Mouse (Mus musculus) adrenal gland, postnatal 36 days (tissue): ENCODE measurements at regions not wholly inside any gene's neighbourhood (a gene's known extent, or its start where the extent isn't known, plus 50 kb on each side); places are given as distances from the start of the nearest gene placed in this dataset.
A peak's percentile ranks its signal among the peaks of the same experiment; 100 is the strongest.

Experiments
- DNase-seq, 2 experiments: peaks; one replicate each; pipeline ENCODE4 v3.0.0; 2021; ENCODE audit warnings: mixed read lengths in 1 of 2

DNA sequence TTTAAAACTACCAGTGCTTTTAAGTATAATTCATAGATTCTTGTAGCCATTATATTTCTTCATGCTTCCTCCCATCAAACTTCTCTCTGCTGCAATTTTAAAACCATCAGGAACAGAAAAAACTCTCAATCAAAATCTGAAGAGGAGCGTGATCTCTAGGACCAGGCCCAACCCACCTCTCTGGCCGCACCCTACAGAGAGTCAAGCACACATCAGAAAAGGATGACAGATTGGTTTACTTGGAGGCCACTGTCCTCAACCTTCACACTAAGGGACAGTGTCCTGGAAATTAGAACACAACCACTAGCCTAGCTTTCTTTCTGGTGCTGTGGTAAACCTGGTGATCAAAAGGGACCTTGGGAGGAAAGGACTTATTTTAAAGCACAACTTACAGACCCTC is 342.7 kb upstream of the Map3k7 start:
- no peak for DNase-seq

DNA sequence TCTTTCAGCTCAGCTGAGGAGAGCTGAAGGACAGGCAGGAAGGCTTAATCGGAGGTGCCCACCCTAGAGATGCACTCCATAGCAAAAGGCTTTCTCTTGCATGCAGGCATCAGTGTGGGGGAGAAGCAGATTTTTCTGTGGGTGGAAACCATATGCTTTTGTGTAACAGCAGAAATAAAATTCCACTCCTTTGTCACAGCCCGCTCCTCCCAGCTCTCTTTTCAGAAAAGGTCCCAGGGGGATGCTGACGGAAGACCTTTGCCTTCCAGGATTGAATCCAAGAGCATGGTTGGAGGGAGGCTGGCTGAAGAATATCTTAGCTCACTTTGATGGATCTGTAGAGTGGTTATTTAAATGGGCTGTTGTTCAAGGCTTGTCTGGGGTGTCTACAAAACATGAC is 336.8 kb upstream of the Map3k7 start:
- no peak for DNase-seq

GRCm38 (mm10) chr4:31627777-31628176 is 336.1 kb upstream of the Map3k7 start:
- no peak for DNase-seq

DNA sequence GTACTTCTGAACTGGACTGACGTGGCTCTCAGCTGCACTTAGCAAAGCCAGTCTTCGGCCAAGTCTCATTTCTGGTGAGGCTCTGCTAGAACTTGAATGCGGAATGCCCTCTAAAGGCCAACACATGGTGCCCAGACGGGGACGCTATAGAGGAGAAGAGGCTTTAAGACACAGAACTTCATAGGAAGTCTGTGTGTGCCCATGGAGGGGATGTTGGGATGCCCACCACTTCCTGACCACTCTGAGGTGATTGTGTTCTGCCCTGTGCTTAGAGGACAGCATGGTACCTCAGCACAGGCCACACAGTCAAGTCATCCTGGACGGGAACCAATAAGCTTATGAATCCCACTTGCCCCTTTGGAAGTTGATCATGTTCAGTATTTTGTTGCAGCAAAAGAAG is 325.3 kb upstream of the Map3k7 start:
- DNase-seq = no peak

GRCm38 (mm10) chr4:31642161-31642560 is 321.7 kb upstream of the Map3k7 start:
- peak; percentile 7 to 30 for DNase-seq

- DNase-seq = peak; percentile 19 to 58
Observed at GRCm38 (mm10) chr4:31642593-31643290, 321.2 kb upstream of the Map3k7 start.

DNA sequence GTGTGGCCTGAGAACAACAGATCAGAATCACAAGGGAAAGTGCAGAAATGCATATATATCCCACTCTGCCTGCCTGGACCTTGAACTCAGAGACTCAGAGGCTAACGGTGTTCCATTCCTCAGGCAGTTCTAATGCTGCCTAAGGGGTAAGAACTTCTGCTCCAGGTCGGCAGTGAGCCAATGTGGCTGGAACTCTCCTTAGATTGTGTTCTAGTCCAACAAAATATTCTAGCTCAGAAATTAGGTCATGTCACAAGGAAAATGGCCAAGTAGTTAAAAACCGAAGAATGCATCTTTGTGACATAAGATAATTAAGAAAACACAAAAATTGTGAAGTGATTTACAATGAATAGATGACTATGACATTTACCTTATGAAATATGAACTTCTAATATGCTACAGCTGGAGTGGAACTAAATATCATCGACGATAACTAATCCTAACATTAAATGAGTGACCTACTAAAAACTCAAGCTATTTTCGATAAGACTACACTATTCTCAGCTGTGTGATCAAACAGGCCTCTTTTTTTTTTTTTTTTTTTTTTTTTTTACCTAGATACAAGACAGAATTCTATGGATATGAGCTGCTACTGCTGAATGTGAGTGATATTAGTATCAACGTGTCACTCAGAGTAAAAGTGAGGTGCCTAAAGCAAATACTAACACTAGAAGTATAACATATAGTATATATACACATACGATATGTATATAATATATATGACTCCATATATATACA is 315.1 kb upstream of the Map3k7 start:
- DNase-seq = peak in 1 of 2 experiments; percentile 6

GRCm38 (mm10) chr4:31655364-31656106 is 308.4 kb upstream of the Map3k7 start:
- no peak for DNase-seq

- DNase-seq = no peak
Observed at GRCm38 (mm10) chr4:31656111-31656510, 307.8 kb upstream of the Map3k7 start.

GRCm38 (mm10) chr4:31658820-31659219 is 305.1 kb upstream of the Map3k7 start:
- DNase-seq = no peak

DNA sequence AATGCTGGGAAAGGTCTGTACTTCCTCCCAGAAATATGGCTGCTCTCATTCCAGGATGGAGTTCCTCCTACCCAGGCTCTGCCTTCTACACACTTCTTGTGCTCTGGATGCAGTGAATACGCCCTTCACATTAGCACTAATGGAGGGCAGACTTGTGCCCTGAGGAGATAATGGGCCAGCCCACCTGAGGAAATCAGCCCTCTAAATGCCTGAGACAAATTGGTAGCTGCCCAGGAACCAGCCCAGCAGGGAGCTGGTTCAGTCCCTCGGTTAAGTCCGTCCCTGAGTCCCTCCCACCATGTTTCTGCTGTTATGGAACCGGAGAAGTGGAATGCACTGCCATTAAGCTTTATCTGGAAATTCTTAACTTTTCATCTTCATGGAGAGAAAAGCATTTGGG is 303.0 kb upstream of the Map3k7 start:
- DNase-seq = no peak

DNA sequence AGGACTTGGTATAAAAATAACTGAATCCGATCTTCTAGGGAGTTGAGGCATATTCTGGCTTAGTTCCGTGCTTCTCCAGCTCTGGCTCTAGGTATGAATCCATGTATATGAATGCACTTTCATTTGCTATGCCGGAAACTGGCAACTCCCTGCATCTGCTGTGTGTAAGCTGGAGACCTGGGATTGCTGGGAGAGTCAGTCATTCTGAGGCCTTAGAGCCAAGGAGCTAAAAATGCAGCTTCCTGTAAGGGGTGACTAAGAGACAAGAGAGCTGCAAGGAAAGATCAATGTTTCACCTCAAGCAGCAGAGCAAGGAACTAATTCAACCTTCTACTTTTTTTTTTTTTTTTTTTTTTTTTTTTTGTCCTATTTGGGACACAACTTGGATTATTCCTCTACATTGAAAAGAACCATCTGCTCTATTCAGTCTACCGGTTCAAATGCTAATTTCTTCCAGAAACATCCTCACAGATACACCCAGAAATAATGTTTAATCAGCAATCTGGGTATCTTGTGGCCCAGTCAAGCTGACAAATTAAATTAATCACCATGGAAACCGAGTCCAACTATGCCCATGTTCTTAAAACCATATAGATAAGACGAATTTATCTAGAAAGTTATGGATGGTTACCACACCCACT is 292.2 kb upstream of the Map3k7 start:
- DNase-seq = no peak

GRCm38 (mm10) chr4:31672171-31672841 is 291.6 kb upstream of the Map3k7 start:
- DNase-seq = peak; percentile 4 to 15

DNA sequence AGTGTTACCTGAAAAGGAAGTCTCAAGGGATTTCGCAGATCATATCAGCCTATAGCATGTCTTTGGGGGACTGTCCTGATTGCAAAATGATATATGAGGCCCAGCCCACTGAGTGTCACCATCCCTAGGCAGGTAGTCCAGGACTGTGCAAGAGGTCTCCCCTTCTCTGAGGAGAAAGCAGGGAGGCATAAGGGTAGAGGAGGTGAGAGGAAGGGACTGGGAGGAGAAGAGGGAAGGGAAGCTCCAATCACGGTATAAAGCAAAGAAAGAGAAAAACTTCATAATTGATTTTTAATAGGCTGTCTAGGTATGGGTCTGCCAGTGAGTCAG is 291.1 kb upstream of the Map3k7 start:
- no peak for DNase-seq

DNA sequence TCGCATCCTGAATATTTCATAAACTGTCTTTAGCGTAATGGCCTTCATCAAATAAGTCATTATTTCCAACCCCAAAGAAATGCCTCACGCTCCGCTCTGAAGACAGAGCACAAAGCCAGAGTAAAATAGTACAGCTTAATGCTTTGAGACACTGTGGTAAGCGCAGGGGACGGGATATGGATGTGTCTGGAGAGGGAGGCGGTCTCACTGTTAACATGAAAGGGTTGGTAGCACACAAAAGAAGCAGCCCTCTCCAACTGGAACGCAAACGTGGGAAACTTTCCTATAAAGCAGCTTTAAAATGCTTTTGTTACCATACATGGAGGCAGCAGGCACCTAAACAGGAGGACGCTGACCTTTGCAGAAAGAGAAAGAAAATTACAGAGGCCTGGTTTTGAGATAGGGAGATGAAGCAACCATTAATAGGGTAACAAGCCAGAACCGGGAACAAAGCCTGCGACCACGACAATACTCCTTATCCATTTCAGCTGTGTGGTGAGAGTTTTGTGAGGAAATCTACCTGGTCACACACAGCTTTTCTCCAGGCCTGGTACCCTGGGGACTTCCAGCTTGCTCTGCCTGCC is 284.8 kb upstream of the Map3k7 start:
- no peak for DNase-seq

DNA sequence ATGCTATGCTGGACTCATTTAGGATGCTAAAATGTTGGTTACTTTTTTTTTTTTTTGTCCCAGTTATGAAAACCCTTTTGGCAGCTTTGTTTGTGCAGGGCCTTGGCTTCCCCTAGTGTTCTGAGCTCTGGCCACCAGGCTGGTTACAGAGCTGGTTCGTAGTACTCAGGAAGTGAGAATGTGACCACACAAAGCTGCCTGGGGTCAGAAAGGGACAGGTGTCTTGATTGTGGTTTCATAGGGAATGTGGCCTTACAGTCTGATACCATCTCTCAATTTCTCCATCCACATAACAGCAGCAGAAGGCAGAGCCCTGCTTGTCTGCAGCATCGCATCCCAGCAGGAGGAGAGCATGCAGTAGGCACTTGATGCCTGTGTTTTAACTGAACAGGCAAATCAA is 282.9 kb upstream of the Map3k7 start:
- no peak for DNase-seq

DNA sequence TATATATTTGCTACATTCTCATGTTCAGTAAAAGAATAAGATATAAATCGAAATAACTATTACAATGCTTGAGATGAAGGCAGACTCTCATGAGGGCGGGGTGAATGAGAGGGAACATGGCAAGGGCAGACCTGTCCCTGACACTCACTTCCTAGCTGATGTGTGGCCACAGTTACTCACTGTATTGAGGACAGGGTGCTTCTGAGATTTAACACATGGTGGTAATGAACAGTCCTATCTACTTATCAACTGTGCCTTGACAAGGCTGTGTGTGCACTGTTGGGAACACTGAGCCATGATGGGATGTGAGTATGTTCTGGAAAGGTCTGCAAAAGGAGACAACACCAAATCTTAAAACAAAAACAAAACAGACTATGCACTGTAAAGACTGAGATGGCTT is 274.8 kb upstream of the Map3k7 start:
- DNase-seq = no peak

GRCm38 (mm10) chr4:31697769-31698505 is 266.0 kb upstream of the Map3k7 start:
- DNase-seq = no peak

- no peak for DNase-seq
Observed at GRCm38 (mm10) chr4:31698506-31698782, 265.5 kb upstream of the Map3k7 start.

DNA sequence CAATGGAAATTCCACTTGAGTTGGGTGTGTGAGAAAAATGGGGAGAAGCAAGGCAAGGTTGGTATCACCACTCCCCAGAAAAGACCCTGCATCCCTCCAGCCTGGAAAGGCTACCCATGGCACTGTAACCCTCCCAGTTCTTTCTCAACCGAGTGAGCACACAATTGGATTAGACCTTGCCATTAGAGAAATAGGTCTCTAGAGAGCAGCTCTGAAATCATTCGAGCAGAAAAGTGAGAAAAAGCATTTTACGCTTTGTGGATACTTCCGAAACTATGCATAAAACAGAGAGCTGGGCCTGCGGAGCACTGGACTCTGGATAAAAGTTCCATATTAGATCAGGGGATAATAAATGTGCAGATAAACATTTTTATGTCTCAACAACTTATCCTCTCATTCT is 264.6 kb upstream of the Map3k7 start:
- no peak for DNase-seq

DNA sequence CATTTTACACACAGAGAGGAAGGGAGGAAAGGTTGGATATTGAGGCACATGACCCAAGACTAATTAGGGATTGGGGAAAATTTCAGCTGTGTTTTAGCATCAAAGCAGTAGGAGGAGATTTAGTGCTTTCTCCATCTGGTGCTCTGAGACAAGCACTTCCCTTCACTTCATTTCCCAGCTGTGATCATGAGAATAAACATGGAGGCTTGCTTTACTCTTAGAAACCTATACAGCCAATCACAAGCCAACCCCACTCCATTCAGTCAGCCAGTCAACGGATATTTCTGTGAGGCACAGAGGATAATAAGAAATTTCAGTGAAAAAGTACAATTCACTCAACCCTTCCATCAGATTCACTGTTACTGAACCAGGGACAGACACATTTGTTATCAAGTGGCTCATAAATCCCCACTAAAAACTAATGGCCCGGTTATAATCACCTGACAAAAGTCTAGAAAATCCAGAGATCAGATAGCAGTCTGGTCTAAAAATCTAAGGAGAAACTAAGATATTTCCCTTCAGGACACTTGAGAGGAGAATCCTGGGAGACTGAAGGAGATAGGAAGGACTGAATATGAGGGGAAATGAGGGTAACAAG is 249.7 kb upstream of the Map3k7 start:
- no peak for DNase-seq
